Mouse (Mus musculus) limb, embryonic 13.5 days (tissue): ENCODE results near the gene Ly75. TPM values are rescaled to one million over a fixed set of nuclear protein-coding genes. Genes with fewer than 3 reads are reported as not detected.

Experiments
- ATAC-seq: fragments of 200-750 bp; cut with Nextera tagmentation; 2 replicates; pipeline ENCODE4 v1.8.0; 2017; ENCODE audit warnings: low read depth, moderate number of reproducible peaks, moderate TSS enrichment; ENCODE audit not compliant: low FRiP score
- H3K27ac ChIP-seq: fragments of 300-500 bp; sonication (generic); 2 replicates; pipeline ENCODE4 v1.5.1; 2015; ENCODE audit warnings: inconsistent platforms, mild to moderate bottlenecking, moderate library complexity
- H3K27me3 ChIP-seq: fragments of 300-500 bp; sonication (generic); 2 replicates; pipeline ENCODE4 v1.6.1; 2015; ENCODE audit warnings: mild to moderate bottlenecking, inconsistent platforms
- H3K36me3 ChIP-seq: fragments of 300-500 bp; sonication (generic); 2 replicates; pipeline ENCODE4 v1.6.1; 2015; ENCODE audit warnings: inconsistent platforms, mild to moderate bottlenecking, moderate library complexity
- H3K4me1 ChIP-seq: fragments of 300-500 bp; sonication (generic); 2 replicates; pipeline ENCODE4 v1.6.1; 2015; ENCODE audit warnings: inconsistent platforms
- H3K4me2 ChIP-seq: fragments of 300-500 bp; sonication (generic); replicated peaks from 2 replicates; pipeline ENCODE4 v1.6.1; 2015; ENCODE audit warnings: inconsistent platforms, mild to moderate bottlenecking, moderate library complexity
- H3K4me3 ChIP-seq: fragments of 300-500 bp; sonication (generic); 2 replicates; pipeline ENCODE4 v1.5.1; 2015; ENCODE audit warnings: moderate library complexity, mild to moderate bottlenecking, inconsistent platforms
- H3K9ac ChIP-seq: fragments of 300-500 bp; sonication (generic); 2 replicates; pipeline ENCODE4 v1.6.1; 2015; ENCODE audit warnings: mild to moderate bottlenecking, inconsistent platforms
- H3K9me3 ChIP-seq: fragments of 300-500 bp; sonication (generic); 2 replicates; pipeline ENCODE4 v1.6.1; 2016; ENCODE audit warnings: inconsistent platforms
- WGBS: fragments of 180-500 bp; shearing (Covaris S2); methylation state at CpG from one replicate; pipeline ENCODE4 v1.1.7; 2015; 5-methylcytosine and 5-hydroxymethylcytosine counted together
- polyA plus RNA-seq: library from polyadenylated mRNA; unstranded; fragments of >200 nt; fragmentation: Nextera tagmentation; extraction: Ambion mirVana; gene quantifications from 2 replicates; pipeline ENCODE4 v1.2.1, GENCODE M21; 2015

Ly75 gene
- 2.1 and 2.5 TPM in 2 replicates for polyA plus RNA-seq

DNA sequence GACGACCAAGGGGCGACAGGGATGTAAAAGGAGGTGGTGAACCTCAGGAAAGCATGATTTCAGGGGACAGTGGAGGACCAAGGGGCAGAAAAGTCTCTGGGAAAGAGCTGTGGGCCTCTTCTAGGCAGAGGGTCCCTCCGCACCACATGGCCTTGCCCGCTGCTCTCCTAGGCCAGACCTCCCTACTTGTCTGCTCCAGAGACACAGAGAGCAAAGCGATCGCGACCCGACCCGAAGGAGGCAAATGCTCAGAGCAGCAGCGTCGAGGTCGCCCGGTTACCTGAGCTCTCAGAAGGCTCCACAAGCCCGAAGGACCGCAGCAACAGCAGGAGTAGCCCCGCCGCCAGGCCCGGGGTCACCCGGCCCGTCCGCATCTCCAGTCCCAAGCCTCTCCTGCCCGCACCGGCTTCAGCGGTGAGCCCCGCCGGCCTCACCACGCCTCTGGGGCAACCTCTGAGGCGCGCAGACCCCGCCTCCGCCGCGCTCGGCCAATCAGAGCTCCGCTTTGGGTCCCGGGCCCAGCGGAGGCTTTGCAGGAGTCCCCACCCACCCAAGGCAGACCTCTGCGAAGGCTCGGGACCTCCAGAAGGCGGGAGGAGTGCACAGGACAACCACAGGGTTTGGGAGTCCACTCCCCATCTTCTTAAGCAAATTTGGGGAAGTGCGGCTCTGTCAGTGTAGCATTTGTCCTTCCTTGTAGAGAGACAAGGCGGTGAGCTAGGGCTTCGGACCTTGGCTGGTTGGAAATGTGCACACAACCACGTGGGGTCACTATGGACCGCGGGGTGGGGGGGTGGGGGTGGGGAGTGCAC is at the start of gene Ly75:
Gene Ly75 (minus strand): TSS at position 446 of the 812 bp plus-strand sequence.
- Histone ChIP-seq H3K9ac (peak within 1 kb of the TSS; percentile 72), H3K27me3 (peaks cover 8% of the 10 kb centered on the region; the same call in 1 of the 2 replicates), H3K27ac (no peak within 1 kb of the TSS), H3K4me1 (peaks cover 6% of the 10 kb centered on the region; the same call in 1 of the 2 replicates), H3K36me3 (no peaks in the 10 kb centered on the region), H3K9me3 (no peaks in the 10 kb centered on the region), H3K4me3 (peak within 1 kb of the TSS; percentile 66), H3K4me2 (peak within 1 kb of the TSS; percentile 84)
- 1% methylated on average over 45 of the region's 46 CpGs for WGBS
- ATAC-seq, result peak; percentile 99

DNA sequence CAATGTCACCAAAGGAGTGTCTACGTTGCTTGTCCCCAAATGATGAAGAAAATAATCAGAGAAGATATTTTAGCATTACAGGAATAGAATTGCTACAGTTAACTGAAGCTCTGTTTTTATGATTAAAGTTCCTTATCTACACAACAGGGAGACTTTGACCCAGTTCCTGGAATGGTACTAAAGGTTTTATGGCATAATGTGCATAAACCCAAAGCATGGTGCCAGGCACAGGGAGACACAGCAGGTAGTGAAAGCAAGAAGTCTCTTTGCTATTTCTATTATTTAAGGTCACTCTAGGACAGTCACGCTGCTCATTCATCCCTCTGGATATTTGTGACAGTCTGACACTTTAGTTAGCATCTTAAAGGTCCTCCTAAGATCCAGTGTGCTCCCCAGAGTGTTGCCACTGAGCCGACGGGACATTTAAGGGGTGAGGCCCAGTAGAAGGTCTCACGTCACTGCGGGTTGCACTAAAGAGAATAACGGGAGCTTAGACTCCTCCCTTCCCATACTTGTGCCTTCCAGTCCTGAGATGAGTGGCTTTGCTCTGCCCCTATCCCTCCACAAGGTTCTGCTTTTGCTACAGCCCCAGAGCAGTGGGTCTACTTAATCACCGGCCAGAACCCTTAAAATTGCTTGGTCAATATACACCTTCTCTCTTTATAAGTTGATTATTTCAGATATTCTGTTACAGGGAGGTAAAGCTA is 47.4 kb upstream of the Ly75 start:
- no peak overlapping the region for H3K9ac ChIP-seq
- H3K4me3 ChIP-seq, result no peak overlapping the region
- H3K27ac ChIP-seq, result no peak overlapping the region
- ATAC-seq, result no peak
- no peaks in the 10 kb centered on the region for H3K27me3 ChIP-seq
- H3K36me3 ChIP-seq, result no peaks in the 10 kb centered on the region
- peaks cover 9% of the 10 kb centered on the region; the same call in 1 of the 2 replicates for H3K4me1 ChIP-seq
- 71% methylated on average over 8 of the region's 8 CpGs for WGBS
- H3K4me2 ChIP-seq, result no peak overlapping the region
- H3K9me3 ChIP-seq, result no peaks in the 10 kb centered on the region

DNA sequence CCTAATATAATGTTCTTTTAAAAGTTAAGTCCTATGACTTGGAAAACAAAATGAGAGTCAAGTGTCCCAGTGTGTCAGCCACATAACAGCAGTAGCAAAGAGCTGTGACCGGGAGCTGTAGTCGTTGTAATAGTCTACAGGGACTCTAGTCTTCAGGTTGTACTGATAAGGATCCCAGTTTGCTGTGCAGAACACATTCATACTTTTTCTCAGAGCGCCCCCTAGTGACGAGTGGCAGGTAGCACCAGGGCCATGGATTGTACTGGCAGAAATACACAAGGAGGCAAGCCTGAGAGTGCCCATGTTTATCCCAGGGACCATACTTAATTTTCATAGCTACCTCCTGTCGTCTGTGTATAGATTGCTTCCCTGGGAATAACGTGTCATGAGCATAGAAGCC is 35.0 kb upstream of the Ly75 start:
- no peak overlapping the region for H3K9ac ChIP-seq
- no peaks in the 10 kb centered on the region for H3K9me3 ChIP-seq
- H3K4me3 ChIP-seq, result no peak overlapping the region
- no peaks in the 10 kb centered on the region for H3K27me3 ChIP-seq
- 9% methylated on average over 6 of the region's 6 CpGs for WGBS
- H3K4me1 ChIP-seq, result no peaks in the 10 kb centered on the region
- peak; percentile 44; the same call in 1 of the 2 replicates for ATAC-seq
- no peak overlapping the region for H3K27ac ChIP-seq
- no peak overlapping the region for H3K4me2 ChIP-seq
- no peaks in the 10 kb centered on the region for H3K36me3 ChIP-seq

DNA sequence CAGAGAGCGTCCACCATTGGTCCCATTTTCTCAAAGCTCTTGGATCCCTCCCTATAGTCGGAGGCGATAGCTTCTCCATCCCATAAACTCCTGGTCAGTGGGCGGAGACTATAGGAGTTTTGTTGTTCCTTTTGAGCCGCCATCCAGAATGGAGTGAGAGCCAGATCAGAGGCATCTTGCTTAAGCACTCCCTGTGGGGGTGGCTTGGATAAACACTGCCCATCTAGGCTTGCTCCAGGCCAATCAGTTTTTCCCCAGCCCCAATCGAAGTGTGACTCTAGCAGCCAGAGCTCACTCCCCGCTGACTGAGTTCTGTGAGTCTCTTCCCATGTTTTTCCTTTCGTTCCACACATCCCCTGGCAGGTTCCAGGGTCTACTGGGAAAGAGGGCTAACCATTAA is 31.2 kb upstream of the Ly75 start:
- Histone ChIP-seq H3K4me3 (no peak overlapping the region), H3K9me3 (no peaks in the 10 kb centered on the region), H3K4me1 (no peaks in the 10 kb centered on the region), H3K27ac (no peak overlapping the region), H3K36me3 (no peaks in the 10 kb centered on the region), H3K27me3 (no peaks in the 10 kb centered on the region), H3K9ac (no peak overlapping the region), H3K4me2 (no peak overlapping the region)
- 60% methylated on average over 8 of the region's 8 CpGs for WGBS
- ATAC-seq, result no peak

DNA sequence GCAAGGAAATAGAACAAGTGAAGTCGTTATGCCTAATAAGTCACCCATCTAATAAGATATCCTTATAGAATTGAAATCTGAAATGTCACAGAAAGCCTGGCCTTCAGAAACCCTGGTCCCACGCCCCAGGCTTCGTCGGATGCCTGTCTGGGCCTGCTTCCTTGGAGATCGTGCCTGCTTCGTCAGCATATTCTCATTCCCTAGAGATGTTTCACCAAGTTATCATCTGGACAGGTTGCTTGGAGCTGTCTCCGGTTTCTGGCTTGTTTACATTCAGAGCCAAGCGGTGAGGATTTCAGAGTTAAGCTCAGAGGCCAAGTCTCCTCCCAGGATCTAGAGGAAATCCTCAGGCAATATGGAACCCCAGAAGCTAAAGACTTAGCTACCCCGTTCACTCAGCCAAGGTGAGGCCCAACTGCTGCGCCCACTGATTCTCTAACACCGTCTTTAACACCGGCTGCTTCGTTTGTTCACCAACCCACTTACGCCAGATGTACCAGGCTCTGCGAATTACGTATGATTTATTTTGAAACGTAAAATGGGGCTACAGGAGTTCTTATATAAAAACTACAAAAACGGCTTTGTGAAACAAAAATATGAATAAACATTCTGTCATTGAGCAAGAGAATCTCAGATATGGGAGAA is 30.0 kb upstream of the Ly75 start:
- Histone ChIP-seq H3K9me3 (no peaks in the 10 kb centered on the region), H3K4me1 (no peaks in the 10 kb centered on the region), H3K4me2 (no peak overlapping the region), H3K27me3 (no peaks in the 10 kb centered on the region), H3K9ac (no peak overlapping the region), H3K27ac (no peak overlapping the region), H3K4me3 (no peak overlapping the region), H3K36me3 (no peaks in the 10 kb centered on the region)
- no peak for ATAC-seq
- 81% methylated on average over 18 of the region's 18 CpGs for WGBS

DNA sequence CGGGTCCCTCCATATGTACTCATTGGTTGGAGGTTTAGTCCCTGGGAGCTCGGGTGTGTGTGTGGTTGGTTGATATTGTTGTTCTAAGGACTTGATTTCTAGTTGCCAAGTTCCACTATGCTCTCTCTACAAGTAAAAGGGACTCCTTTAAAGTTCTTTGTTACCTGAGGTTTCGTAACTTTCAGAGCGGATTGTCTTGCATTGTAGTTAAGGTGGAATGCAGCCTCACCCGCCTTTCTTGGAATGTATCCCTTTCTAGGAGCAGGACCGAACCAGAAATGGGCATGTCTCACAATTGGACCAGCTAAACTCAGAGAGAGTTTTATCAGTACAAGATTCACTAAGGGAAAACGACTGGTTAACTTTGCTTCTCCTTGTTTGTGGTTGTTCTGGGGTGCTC is 28.1 kb upstream of the Ly75 start:
- Histone ChIP-seq H3K27me3 (no peaks in the 10 kb centered on the region), H3K36me3 (no peaks in the 10 kb centered on the region), H3K4me3 (no peak overlapping the region), H3K4me1 (no peaks in the 10 kb centered on the region), H3K9me3 (no peaks in the 10 kb centered on the region), H3K4me2 (no peak overlapping the region), H3K27ac (no peak overlapping the region), H3K9ac (no peak overlapping the region)
- 86% methylated on average over 7 of the region's 7 CpGs for WGBS
- ATAC-seq, result no peak

DNA sequence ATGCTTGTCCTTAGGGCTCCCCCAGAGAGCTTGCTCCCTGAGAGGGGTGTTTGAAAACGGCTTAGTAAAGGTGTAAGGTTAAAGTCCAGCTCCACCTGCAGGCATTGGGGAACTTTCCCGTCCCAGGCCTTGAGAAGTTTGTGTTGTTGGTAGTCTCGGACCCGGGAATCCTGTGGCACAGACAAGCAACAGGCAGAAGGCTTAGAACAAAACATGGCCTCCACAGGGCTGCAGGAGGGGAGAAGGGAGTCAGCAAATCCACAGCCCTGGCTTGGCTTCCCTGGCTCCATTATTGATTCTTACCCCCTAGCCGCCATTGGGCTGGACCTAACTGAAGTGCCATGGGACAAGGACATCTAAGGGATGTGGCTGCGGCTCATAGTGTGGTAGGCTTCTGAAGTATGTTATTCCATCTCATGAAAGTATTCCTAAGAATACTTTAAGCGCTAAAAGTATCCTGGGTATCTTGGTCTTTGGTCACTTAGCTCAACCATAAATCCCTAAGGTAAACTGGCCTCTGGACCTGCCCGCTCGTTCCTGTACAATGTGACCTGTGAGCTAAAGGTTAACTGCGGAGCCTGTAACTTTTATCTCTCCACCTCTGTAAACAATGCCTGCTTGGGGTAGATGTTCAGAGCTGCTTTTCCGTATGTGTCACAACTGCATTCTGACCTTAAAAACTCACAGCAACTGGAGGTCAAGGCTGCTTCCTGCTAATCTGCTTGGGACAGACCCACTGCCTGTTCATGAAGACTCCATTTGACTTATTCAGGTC is 27.1 kb upstream of the Ly75 start:
- no peaks in the 10 kb centered on the region for H3K36me3 ChIP-seq
- no peak overlapping the region for H3K9ac ChIP-seq
- no peak overlapping the region for H3K4me3 ChIP-seq
- no peaks in the 10 kb centered on the region for H3K27me3 ChIP-seq
- no peak for ATAC-seq
- no peaks in the 10 kb centered on the region for H3K9me3 ChIP-seq
- 74% methylated on average over 11 of the region's 11 CpGs for WGBS
- H3K27ac ChIP-seq, result no peak overlapping the region
- no peaks in the 10 kb centered on the region for H3K4me1 ChIP-seq
- no peak overlapping the region for H3K4me2 ChIP-seq

DNA sequence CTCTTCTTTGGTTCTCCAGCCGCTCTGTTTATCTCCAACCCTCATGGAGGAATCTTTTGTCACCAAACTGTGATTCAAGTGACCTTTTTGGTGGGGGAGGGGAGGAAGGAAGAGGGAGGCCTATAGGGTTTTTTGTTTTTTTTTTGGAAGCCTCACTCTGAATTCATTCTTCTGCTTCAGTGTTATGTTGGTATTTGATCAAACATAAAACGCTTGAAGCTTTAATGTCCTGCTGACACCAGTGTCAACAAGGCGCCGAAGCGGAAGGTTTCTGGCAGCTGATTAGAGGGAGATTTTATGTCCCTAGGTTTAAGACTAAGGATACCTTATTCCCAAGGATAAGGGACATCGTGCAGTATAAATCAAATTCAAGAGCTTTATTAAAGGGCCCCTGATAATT is 26.1 kb upstream of the Ly75 start:
- no peak overlapping the region for H3K27ac ChIP-seq
- H3K4me3 ChIP-seq, result no peak overlapping the region
- H3K4me1 ChIP-seq, result no peaks in the 10 kb centered on the region
- no peak overlapping the region for H3K9ac ChIP-seq
- H3K4me2 ChIP-seq, result no peak overlapping the region
- WGBS, result 73% methylated on average over 6 of the region's 6 CpGs
- H3K36me3 ChIP-seq, result no peaks in the 10 kb centered on the region
- H3K9me3 ChIP-seq, result no peaks in the 10 kb centered on the region
- H3K27me3 ChIP-seq, result no peaks in the 10 kb centered on the region
- ATAC-seq, result no peak

DNA sequence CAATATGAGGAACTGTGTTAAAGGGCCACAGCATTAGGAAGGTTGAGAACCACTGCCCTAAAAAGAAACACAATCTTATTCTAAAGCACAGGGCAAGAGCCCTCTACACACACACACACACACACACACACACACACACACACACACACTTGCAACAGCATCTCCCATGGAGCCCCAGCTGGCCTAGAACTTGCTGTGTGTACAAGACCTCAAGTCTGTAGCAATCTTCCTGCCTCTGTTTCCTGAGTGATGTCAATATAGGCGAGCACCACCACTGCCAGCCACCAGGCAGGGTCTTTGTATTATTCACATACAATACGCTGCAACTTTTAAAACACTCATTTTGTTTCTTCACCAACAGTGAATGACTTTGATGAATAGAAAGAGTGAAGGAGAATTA is 24.3 kb upstream of the Ly75 start:
- no peaks in the 10 kb centered on the region for H3K9me3 ChIP-seq
- no peak for ATAC-seq
- H3K4me1 ChIP-seq, result no peaks in the 10 kb centered on the region
- no peak overlapping the region for H3K4me2 ChIP-seq
- H3K36me3 ChIP-seq, result no peaks in the 10 kb centered on the region
- H3K27ac ChIP-seq, result no peak overlapping the region
- no peak overlapping the region for H3K9ac ChIP-seq
- 92% methylated on average over 2 of the region's 2 CpGs for WGBS
- H3K27me3 ChIP-seq, result no peaks in the 10 kb centered on the region
- no peak overlapping the region for H3K4me3 ChIP-seq

DNA sequence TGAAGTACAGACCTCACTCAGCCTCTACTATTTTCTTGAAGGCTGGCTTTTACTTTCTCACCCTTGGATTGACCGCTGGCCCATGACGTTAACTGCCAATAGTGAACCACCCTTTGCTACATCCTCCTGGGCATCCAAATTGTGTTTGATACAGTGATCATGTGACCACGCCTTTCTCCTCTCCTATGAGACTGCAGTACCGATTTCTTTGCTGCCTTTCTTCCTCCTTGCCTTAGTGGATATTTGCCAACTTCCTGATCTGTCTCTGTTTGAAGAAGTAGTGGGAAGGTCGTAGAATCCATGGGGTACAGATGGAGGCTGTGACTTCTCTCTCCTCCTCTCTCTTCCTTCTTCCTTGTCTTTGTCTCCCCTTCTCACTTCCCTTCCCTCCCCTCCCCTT is 22.3 kb upstream of the Ly75 start:
- Histone ChIP-seq H3K4me3 (no peak overlapping the region), H3K36me3 (no peaks in the 10 kb centered on the region), H3K4me1 (no peaks in the 10 kb centered on the region), H3K9ac (no peak overlapping the region), H3K4me2 (no peak overlapping the region), H3K27me3 (no peaks in the 10 kb centered on the region), H3K27ac (no peak overlapping the region), H3K9me3 (no peaks in the 10 kb centered on the region)
- no peak for ATAC-seq
- WGBS, result 96% methylated on average over 5 of the region's 5 CpGs

DNA sequence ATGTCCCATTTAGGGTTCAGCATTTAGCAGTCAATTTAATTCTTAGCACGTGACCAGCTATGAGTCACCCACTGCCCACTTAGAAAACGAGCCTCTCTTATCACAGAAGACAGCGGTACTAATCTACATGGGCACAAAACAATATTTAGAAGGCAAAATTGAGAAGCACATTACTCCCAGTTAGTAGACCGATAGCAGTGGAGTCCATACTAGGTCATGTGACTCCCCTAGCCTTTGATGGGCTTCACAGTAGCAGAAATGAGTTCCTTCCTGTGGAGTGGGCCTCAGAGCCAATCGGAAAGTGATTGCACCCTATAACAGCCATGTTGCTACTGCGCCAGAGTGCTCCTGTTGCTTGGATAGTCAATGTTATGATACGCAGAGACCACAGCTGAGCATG is 21.7 kb upstream of the Ly75 start:
- Histone ChIP-seq H3K4me3 (no peak overlapping the region), H3K27me3 (no peaks in the 10 kb centered on the region), H3K4me1 (no peaks in the 10 kb centered on the region), H3K36me3 (no peaks in the 10 kb centered on the region), H3K4me2 (no peak overlapping the region), H3K9ac (no peak overlapping the region), H3K9me3 (no peaks in the 10 kb centered on the region), H3K27ac (no peak overlapping the region)
- WGBS, result 90% methylated on average over 7 of the region's 7 CpGs
- ATAC-seq, result no peak
